ENCODE assay signal across 8 mouse cellular contexts in genomic region chr11:34314534-34315379, GRCm38 (mm10). TPM values are rescaled to one million over a fixed set of nuclear protein-coding genes. Genes with fewer than 3 reads are reported as not detected.
DNase-seq lines count a peak whose midpoint lies in the region; ATAC-seq and TF ChIP-seq lines count a peak whose summit lies in the region.

Gene Fam196b (plus strand): TSS chr11:34314822.

- WGBS in heart, embryonic 10.5 days, result 7% methylated on average over 13 of the region's 13 CpGs
- under 1% methylated on average over 13 of the region's 13 CpGs for WGBS in forebrain, embryonic 14.5 days
- WGBS in intestine, embryonic 15.5 days, result 5% methylated on average over 13 of the region's 13 CpGs
- 31% methylated on average over 13 of the region's 13 CpGs for WGBS in liver, embryonic 12.5 days (ENCODE audit: insufficient replicate concordance)

- TF ChIP-seq CTCF in brain, embryonic 14.5 days (IDR thresholded peaks at IDR 0.05; ENCODE audit: borderline replicate concordance, extremely low read depth, insufficient read depth, insufficient read length), result peak; percentile 65; the same call in 1 of the 2 replicates

- H3K4me3 ChIP-seq in heart, embryonic 10.5 days, result peak within 1 kb of the TSS; percentile 52
- H3K4me3 ChIP-seq in forebrain, embryonic 14.5 days (ENCODE audit: low read depth, low read length), result peak within 1 kb of the TSS; percentile 35
- no peak within 1 kb of the TSS for H3K4me3 ChIP-seq in intestine, embryonic 15.5 days (replicated peaks)
- no peak within 1 kb of the TSS for H3K4me3 ChIP-seq in liver, embryonic 12.5 days

- no peak for DNase-seq in heart, embryonic 10.5 days (ENCODE audit: low spot score)
- DNase-seq in heart, postnatal 36 days, result no peak
- peak; percentile 88 for DNase-seq in brain, embryonic 14.5 days (ENCODE audit: low read depth)
- peak; percentile 88 for DNase-seq in forebrain, embryonic 14.5 days (ENCODE audit: low spot score)
- DNase-seq in retina, embryonic 14.5 days (ENCODE audit: low spot score), result peak; percentile 76
- no peak for DNase-seq in spleen, postnatal 4 days (ENCODE audit: low spot score in 2 of 2)

- H3K4me2 ChIP-seq in forebrain, embryonic 14.5 days (ENCODE audit: low read length), result peak within 1 kb of the TSS; percentile 63
- H3K4me2 ChIP-seq in intestine, embryonic 15.5 days (replicated peaks), result peak within 1 kb of the TSS; percentile 62
- H3K4me2 ChIP-seq in liver, embryonic 12.5 days, result peak within 1 kb of the TSS; percentile 31

- peak within 1 kb of the TSS; percentile 65 for H3K9ac ChIP-seq in forebrain, embryonic 14.5 days (ENCODE audit: low read length)
- H3K9ac ChIP-seq in intestine, embryonic 15.5 days, result no peak within 1 kb of the TSS
- H3K9ac ChIP-seq in liver, embryonic 12.5 days, result no peak within 1 kb of the TSS

- no peak for TF ChIP-seq POLR2A in brain, embryonic 14.5 days (IDR thresholded peaks at IDR 0.05; ENCODE audit: borderline replicate concordance, extremely low read depth, insufficient read depth, insufficient read length, poor library complexity, severe bottlenecking)

- H3K27ac ChIP-seq in heart, embryonic 10.5 days, result no peak within 1 kb of the TSS
- no peak within 1 kb of the TSS for H3K27ac ChIP-seq in forebrain, embryonic 14.5 days (ENCODE audit: low read depth, low read length)
- H3K27ac ChIP-seq in intestine, embryonic 15.5 days, result no peak within 1 kb of the TSS
- H3K27ac ChIP-seq in liver, embryonic 12.5 days, result no peak within 1 kb of the TSS

- peaks cover 9% of the 10 kb centered on the region; the same call in 1 of the 2 replicates for H3K4me1 ChIP-seq in heart, embryonic 10.5 days
- H3K4me1 ChIP-seq in forebrain, embryonic 14.5 days (ENCODE audit: control insufficient read depth, insufficient read depth, low read length), result 0 out of 2 replicates have a peak, but pooled peaks cover 3% of the 10 kb centered on the region
- no peaks in the 10 kb centered on the region for H3K4me1 ChIP-seq in intestine, embryonic 15.5 days (replicated peaks)
- H3K4me1 ChIP-seq in liver, embryonic 12.5 days, result peaks cover 12% of the 10 kb centered on the region

- no peaks in the 10 kb centered on the region for H3K9me3 ChIP-seq in heart, embryonic 10.5 days
- no peaks in the 10 kb centered on the region for H3K9me3 ChIP-seq in forebrain, embryonic 14.5 days (replicated peaks; ENCODE audit: control insufficient read depth, low read length)
- H3K9me3 ChIP-seq in intestine, embryonic 15.5 days, result no peaks in the 10 kb centered on the region
- no peaks in the 10 kb centered on the region for H3K9me3 ChIP-seq in liver, embryonic 12.5 days (replicated peaks)

- H3K27me3 ChIP-seq in heart, embryonic 10.5 days (ENCODE audit: insufficient read depth, poor library complexity, severe bottlenecking), result no peaks in the 10 kb centered on the region; the same call in 1 of the 2 replicates
- no peaks in the 10 kb centered on the region for H3K27me3 ChIP-seq in forebrain, embryonic 14.5 days (replicated peaks; ENCODE audit: control insufficient read depth, insufficient read depth, low read length)
- no peaks in the 10 kb centered on the region for H3K27me3 ChIP-seq in intestine, embryonic 15.5 days (replicated peaks)
- no peaks in the 10 kb centered on the region for H3K27me3 ChIP-seq in liver, embryonic 12.5 days (replicated peaks)

- peak; percentile 87 for ATAC-seq in forebrain, embryonic 14.5 days
- peak; percentile 76 for ATAC-seq in intestine, embryonic 15.5 days
- ATAC-seq in liver, embryonic 12.5 days, result no peak

- intact Hi-C loops in heart, postnatal 36 days (cut with DNase I), result loop anchor here (5.0 kb wide), 1 partner anchor 498 kb away; no protein-coding TSS in a partner anchor

- no peaks in the 10 kb centered on the region for H3K36me3 ChIP-seq in heart, embryonic 10.5 days
- no peaks in the 10 kb centered on the region for H3K36me3 ChIP-seq in forebrain, embryonic 14.5 days (ENCODE audit: control insufficient read depth, insufficient read depth, low read length)
- no peaks in the 10 kb centered on the region for H3K36me3 ChIP-seq in intestine, embryonic 15.5 days
- H3K36me3 ChIP-seq in liver, embryonic 12.5 days, result no peaks in the 10 kb centered on the region

RNA-seq across cellular contexts. Expression of gene Fam196b, which starts in this region (rescaled TPM):
- 0.84 and 0.90 TPM in 2 replicates for polyA plus RNA-seq in heart, embryonic 10.5 days (2016; fragmentation: Nextera tagmentation; extraction: Ambion mirVana)
- not detected for total RNA-seq in heart, postnatal 36 days (2021)
- 6.5 and 9.5 TPM in 2 replicates for polyA plus RNA-seq in brain, embryonic 14.5 days (2012; rRNA removed)
- polyA plus RNA-seq in forebrain, embryonic 14.5 days (2014; fragmentation: Nextera tagmentation; extraction: Ambion mirVana), result 1.4 and 1.6 TPM in 2 replicates
- polyA plus RNA-seq in intestine, embryonic 15.5 days (2015; fragmentation: Nextera tagmentation; extraction: Ambion mirVana), result 0.21 TPM in 2 replicates
- 0.07 and 0.10 TPM in 2 replicates for polyA plus RNA-seq in liver, embryonic 12.5 days (2016; fragmentation: Nextera tagmentation; extraction: Ambion mirVana)

Comparison
In these comparisons a context has a peak if more than half of its experiments do, and no peak if none do; other contexts are left out.
1. Peak in ATAC-seq and H3K4me2 ChIP-seq in intestine, embryonic 15.5 days; RNA of the gene not detected or under 1 TPM.
2. DNase-seq: peak in brain, embryonic 14.5 days (single experiment), forebrain, embryonic 14.5 days (single experiment) and retina, embryonic 14.5 days (single experiment); none in heart, embryonic 10.5 days (single experiment), heart, postnatal 36 days (0 of 2) and spleen, postnatal 4 days (0 of 2).
3. H3K4me3 ChIP-seq: peak in heart, embryonic 10.5 days (single experiment) and forebrain, embryonic 14.5 days (single experiment); none in intestine, embryonic 15.5 days (single experiment) and liver, embryonic 12.5 days (single experiment).
4. Peak in every context shown above with its lines, with median percentiles within 50 percentile points of each other: H3K4me2 ChIP-seq.